Mouse (Mus musculus) ZHBTc4 (cell line): ENCODE measurements around the gene Casp9.

ENCODE experiments used
- DNase-seq: peaks from one replicate; pipeline ENCODE4 v3.0.0-alpha.2; 2011; ENCODE audit warnings: low read depth, low spot score

Casp9 gene

DNA sequence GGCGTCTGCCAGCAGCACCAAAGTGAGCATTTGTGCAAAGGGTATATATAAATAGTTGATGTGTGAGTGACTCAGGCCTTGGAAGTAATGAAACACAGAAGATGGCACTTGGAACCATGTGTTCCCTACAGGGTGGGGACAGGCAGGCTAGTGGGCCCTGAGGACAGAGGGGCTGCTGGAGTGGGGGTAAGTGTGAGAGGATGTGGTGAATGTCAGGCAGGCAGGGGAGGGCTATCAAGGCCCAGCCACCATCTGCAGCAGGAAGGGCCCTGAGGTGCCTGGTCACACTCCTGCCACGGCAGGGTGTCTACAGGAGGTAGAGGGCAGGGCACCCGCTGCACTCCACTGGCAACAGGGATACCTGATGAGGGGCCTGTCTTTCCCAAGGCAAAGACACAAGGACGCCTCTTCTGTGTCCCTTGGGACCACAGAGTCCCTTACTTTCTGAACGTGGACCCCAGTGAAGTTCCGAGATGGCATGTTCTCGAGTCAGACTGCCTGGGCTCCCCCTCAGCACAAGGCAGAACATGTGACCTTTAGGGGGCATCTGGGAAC is 70.4 kb downstream of the Casp9 start:
- DNase-seq = no peak

DNA sequence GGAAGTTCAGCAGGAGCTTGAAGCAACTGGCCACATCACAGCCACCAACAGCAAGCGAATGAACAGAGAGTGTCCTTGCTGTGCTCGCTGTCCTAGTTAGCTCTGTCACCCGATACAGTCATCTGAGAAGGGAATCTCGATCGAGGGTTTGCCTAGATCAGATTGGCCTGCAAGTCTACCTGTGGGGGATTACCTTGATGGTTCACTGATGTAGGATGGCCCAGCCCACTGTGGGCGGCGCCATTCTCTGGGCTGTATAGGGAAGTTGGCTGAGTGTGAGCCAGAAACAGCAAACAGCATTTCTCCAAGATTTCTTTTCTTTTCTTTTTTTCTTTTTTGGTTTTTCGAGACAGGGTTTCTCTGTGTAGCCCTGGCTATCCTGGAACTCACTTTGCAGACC is 71.1 kb downstream of the Casp9 start:
- no peak for DNase-seq

GRCm38 (mm10) chr4:141865006-141865405 is 71.6 kb downstream of the Casp9 start:
- DNase-seq = peak; percentile 71
